Mouse (Mus musculus): ENCODE data around the gene Ncstn.
A peak's percentile ranks its signal among the peaks of the same experiment; 100 is the strongest.

Gene Ncstn

DNA sequence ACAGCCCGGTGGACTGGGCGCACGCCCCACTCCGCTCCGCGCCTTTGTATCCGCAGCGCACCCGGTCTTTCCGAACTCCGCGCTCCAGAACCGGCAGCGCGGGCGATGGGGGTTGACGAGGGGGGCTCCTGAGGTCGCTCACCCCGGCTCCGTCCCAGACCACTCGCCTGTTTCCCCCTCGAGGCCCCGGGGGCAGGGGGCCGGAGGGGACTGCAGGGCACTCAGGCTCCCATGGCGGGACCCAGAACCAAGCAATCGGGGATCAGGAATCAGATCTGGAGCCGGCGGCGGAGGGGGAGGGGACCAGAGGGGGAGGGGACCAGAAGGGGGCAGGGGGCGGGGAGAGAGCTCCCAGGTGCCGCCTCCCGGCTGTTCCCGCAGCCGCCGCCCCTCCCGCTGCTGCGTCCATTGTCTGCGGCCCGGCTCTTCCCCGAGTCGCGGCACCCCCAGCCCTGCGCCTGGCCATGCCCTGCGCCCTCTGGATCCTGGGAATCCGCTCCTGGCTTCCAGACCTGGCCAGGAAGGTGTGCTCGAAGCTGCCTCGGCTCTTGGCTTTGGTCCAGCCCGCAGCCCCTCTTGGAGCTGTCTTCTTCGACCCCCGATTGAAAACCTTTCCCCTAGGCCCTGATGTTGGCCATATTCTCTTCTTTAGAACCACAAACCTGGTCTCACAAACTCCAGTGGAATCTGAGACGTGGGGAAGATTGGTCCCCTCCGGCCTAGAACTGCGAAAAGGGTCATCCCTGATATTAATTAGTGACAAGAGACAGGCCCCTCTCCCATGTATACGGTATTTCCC, 55.4 kb downstream of the Ncstn start:
- peak; percentile 98 to 99 for DNase-seq

- peak; percentile 75 to 76 for DNase-seq
Observed at GRCm38 (mm10) chr1:172026201-172026901, 56.2 kb downstream of the Ncstn start.

DNA sequence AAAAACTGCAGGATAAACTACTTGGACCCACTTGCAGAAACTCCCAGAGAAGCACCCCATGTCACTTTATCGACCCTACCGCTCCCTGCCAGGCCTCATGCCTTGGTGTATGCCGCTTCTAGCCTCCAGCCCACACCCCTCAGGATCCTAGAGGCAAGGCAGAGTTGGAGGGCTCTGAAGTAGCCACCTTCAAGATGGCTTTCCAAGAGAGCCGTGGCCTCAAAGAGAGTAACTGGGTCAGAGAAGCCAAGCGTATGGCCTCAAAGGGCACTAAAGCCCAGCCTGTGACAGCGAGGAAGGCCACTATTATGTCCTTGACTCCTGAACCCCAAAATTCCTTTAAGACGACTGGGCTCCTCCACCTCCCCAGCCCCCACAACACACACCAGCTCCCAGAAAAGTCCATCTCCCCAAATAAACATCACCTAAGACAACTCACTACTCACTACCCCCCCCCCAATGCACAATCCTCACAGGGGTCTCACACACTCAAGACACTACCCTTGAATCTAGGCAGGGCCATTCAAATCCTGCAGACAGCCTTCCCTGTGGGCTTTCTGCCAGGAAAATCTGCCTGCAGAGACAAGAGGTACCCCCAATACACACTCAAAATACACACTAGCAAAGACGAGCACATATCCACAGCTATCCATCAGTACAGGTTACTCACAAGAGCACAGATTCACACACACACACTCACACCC, 57.2 kb downstream of the Ncstn start:
- DNase-seq = peak; percentile 57 to 66

DNA sequence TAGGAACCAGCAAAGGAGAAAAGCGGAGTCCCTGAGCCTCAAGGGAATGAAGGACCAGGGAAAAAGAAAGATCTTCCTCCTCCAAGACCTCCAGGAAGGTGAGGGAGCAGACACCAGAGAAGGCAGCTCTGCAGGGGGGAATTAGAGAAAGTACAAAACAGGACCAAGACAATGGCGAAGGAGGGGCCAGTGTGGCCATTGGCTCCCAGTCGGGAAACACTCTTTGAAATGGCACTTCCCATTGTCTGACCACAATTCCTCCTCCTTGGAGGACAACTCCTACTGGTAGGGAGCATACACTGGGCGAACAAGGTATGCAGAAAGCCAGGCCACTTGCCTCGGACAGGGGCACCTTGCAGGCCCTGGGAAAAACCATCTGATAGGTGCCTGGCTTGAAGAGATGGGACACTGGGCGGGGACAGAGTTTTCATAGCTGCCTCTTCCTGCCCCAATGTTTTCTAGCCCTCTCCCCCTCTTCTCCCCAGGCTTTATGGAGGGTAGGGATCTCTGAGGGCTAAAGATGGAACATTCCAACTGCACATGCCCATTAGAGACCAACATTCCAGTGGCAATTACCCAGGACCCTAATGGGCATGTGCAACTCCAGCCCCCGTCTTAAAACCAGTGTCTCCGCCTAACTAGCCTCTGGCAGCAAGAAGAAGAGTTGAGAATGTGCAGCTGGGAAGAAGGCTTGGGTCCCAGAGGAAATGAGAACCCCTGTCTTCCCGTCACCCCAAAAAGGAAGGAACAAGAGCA, 58.3 kb downstream of the Ncstn start:
- peak in 1 of 2 experiments; percentile 16 for DNase-seq

DNA sequence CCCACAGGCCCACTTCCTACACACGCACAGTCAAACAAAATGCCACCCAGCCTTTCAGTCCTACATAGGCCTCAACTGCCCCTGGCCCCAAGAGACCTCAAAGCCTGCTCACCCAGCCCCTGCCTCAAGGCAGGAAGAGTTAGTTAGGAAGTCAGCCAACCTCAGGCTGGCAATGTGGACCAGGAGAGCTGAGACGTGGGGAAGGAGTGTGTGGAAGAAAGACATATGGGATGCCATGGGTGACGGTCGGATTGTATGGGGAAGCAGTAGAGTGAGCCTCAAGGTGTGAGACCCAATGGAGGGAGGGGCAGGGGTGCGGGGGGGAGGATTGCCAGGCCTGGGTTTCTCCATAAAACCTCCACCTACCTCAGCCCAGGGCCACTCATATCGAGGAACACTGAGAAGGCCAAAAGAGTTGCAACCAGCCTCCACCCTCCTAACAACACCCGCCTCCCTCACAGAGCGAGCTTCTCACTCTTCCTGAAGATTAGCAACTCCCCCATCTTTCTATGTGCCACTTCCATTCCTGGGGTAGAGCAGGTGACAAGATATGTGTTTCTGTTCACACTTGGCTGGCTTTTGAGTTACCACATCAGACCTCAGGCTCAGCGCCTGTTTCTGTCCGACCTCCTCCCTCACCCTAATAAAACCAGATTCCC, 62.6 kb downstream of the Ncstn start:
- peak in 1 of 2 experiments; percentile 19 for DNase-seq

DNA sequence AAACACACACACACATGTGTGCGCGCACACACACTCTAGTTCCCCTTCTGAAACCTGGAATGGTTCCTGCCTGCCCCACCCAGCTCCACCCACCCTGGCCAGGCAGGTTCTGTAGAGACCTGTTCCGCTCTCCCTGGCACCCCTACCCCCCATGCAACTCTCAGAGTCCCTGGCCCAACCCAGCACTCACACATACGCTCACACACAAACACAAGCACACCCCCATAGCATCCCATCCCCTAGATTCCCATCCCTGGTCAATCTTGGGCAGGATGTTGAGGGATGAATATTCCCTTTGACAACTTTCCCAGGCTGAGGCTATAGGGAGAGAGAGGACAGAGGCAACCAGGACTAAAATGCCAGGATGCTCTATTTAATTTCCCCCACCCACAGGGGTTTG, 63.3 kb downstream of the Ncstn start:
- peak in 1 of 2 experiments; percentile 10 for DNase-seq

DNA sequence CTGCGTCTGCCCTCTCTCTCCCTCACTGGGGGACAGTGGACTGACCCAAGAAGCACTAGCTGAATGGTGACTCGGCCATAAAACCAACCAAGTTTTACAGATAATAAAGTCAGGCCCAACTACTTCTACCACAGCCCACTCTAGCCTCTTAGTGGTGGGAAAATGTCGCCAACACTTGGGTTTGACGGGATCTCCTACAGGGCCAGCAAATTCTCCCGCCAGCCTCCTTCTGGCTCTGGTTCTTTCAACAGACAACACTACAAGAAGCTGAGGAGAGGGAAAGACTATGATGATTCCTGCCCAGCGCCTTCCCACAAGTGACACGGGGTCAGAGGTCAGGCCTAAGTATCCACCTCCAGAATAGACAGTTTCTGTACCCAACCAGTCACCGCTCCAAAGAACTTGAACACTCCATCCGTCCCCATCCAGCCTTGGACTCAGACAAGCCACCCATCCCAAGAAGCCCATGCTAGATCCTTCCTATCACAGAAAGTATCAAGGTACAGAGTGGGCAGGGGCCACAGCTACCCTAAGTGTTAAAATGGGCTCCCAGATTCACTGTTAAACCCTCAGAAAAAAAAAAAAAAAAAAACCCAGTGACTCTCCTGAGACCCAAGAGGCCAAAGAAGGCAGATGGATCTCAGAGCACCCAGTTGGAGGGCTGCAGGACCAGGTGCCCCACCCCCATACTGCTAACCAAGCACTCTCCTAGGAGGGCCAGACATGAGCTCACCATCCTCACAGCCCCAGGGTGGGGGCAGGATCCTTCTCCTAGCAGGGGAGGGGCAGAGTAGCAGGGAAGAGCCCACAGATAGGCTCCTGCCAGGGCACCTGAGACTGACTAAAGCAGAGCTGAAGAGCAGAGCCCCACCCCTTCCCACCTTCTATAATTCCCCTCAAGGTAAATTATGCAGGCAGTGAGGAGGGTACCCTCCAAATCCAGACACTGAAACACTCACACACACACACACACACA, 64.0 kb downstream of the Ncstn start:
- DNase-seq = peak in 1 of 2 experiments; percentile 22

GRCm38 (mm10) chr1:172017517-172018070, 65.0 kb downstream of the Ncstn start:
- no peak for DNase-seq

- DNase-seq = peak; percentile 34 to 50
Observed at GRCm38 (mm10) chr1:172016660-172017516, 65.7 kb downstream of the Ncstn start.

GRCm38 (mm10) chr1:172016031-172016430, 66.6 kb downstream of the Ncstn start:
- DNase-seq = no peak
